8 mouse cellular contexts compared by ENCODE assay signal in the genomic region with DNA sequence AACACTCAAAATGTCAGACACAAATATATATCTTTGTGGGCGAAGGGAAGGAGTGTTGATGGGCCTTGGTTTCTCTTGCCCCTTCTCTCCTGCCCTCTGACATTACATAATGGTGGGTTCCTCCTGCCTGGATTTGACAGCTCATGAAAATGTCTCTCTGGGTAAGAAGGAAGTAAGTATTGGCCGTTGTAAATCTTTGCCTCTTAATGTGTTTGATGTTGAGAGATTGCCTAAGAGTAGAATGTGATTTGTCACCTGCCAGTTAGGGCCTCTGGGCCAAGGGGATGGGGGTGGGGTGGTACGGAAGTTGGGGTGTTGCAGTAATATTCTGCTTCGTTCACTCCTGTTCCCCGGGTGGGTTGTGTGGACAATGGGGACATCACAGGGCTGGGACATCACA. TPM values are rescaled to one million over a fixed set of nuclear protein-coding genes. Genes with fewer than 3 reads are reported as not detected.
DNase-seq lines count a peak whose midpoint lies in the region; ATAC-seq and TF ChIP-seq lines count a peak whose summit lies in the region.

No protein-coding gene starts in this region.

- DNase-seq in gastrocnemius, adult 2 months: no peak
- no peak for DNase-seq in gastrocnemius, postnatal 36 days
- no peak for DNase-seq in liver, embryonic 13.5 days
- DNase-seq in Muller cell, postnatal 12 days (ENCODE audit: inconsistent ontology term): no peak
- no peak for DNase-seq in ovary, adult 18-20 months (ENCODE audit: low spot score)

- no peaks in the 10 kb centered on the region for H3K9me3 ChIP-seq in E14TG2a.4 (ENCODE audit: low read length)
- H3K9me3 ChIP-seq in forebrain, embryonic 16.5 days (ENCODE audit: control insufficient read depth, low read length): no peaks in the 10 kb centered on the region
- no peaks in the 10 kb centered on the region for H3K9me3 ChIP-seq in liver, embryonic 13.5 days (replicated peaks)

- H3K27me3 ChIP-seq in E14TG2a.4 (ENCODE audit: insufficient read depth, low read length) (peaks cover 23% of the 10 kb centered on the region), myocyte (ENCODE audit: control insufficient read depth, insufficient read depth, insufficient read length) (no peaks in the 10 kb centered on the region)
- no peaks in the 10 kb centered on the region for H3K27me3 ChIP-seq in forebrain, embryonic 16.5 days (replicated peaks; ENCODE audit: control insufficient read depth, insufficient read depth, low read length)
- H3K27me3 ChIP-seq in liver, embryonic 13.5 days: peaks cover 16% of the 10 kb centered on the region; the same call in 1 of the 2 replicates

- intact Hi-C loops in gastrocnemius, adult 2 months (cut with DNase I): loop anchor here (5.0 kb wide), 1 partner anchor 47 kb away; no protein-coding TSS in a partner anchor
- intact Hi-C loops in gastrocnemius, postnatal 36 days (cut with DNase I): no loop called here

- peak overlapping the region; percentile 93 for H3K27ac ChIP-seq in gastrocnemius, adult 2 months
- no peak overlapping the region; the same call in 1 of the 2 replicates for H3K27ac ChIP-seq in forebrain, embryonic 16.5 days (ENCODE audit: low read length)
- H3K27ac ChIP-seq in liver, embryonic 13.5 days: no peak overlapping the region

- no peaks in the 10 kb centered on the region for H3K79me2 ChIP-seq in myocyte (ENCODE audit: control insufficient read depth, insufficient read depth)

- WGBS in forebrain, embryonic 16.5 days: 75% methylated on average over 5 of the region's 5 CpGs
- 36% methylated on average over 5 of the region's 5 CpGs for WGBS in liver, embryonic 13.5 days (ENCODE audit: insufficient replicate concordance)

- H3K36me3 ChIP-seq in E14TG2a.4 (ENCODE audit: insufficient read depth, low read length): no peaks in the 10 kb centered on the region
- H3K36me3 ChIP-seq in forebrain, embryonic 16.5 days (ENCODE audit: control insufficient read depth, insufficient read depth): no peaks in the 10 kb centered on the region
- no peaks in the 10 kb centered on the region for H3K36me3 ChIP-seq in liver, embryonic 13.5 days
- no peaks in the 10 kb centered on the region for H3K36me3 ChIP-seq in myocyte (ENCODE audit: control insufficient read depth, insufficient read depth)

- H3K4me1 ChIP-seq in E14TG2a.4 (replicated peaks; ENCODE audit: low read depth, low read length): peaks cover 15% of the 10 kb centered on the region
- peaks cover 15% of the 10 kb centered on the region for H3K4me1 ChIP-seq in forebrain, embryonic 16.5 days (replicated peaks; ENCODE audit: control insufficient read depth, insufficient read depth, low read length)
- H3K4me1 ChIP-seq in liver, embryonic 13.5 days (replicated peaks): peaks cover 28% of the 10 kb centered on the region

- peak overlapping the region; percentile 86 for H3K4me3 ChIP-seq in gastrocnemius, adult 2 months
- H3K4me3 ChIP-seq in E14TG2a.4 (replicated peaks; ENCODE audit: low read length) (peak overlapping the region; percentile 93), myocyte (peak overlapping the region; percentile 32)
- peak overlapping the region; percentile 98 for H3K4me3 ChIP-seq in forebrain, embryonic 16.5 days (replicated peaks; ENCODE audit: low read length)
- peak overlapping the region; percentile 82 for H3K4me3 ChIP-seq in liver, embryonic 13.5 days (replicated peaks)

- peak overlapping the region; percentile 57 for H3ac ChIP-seq in myocyte (ENCODE audit: control insufficient read depth, insufficient read length)

- H3K4me2 ChIP-seq in forebrain, embryonic 16.5 days (ENCODE audit: low read length): peak overlapping the region; percentile 80
- H3K4me2 ChIP-seq in liver, embryonic 13.5 days: peak overlapping the region; percentile 99
- peak overlapping the region; percentile 92 for H3K4me2 ChIP-seq in myocyte (ENCODE audit: low read depth)

- peak overlapping the region; percentile 99 for H3K9ac ChIP-seq in forebrain, embryonic 16.5 days (replicated peaks; ENCODE audit: low read depth, low read length)
- H3K9ac ChIP-seq in liver, embryonic 13.5 days: peak overlapping the region; percentile 82; the same call in 1 of the 2 replicates

- ATAC-seq in forebrain, embryonic 16.5 days: no peak
- no peak for ATAC-seq in liver, embryonic 13.5 days (ENCODE audit: low read depth)

- TF ChIP-seq CTCF in gastrocnemius, adult 2 months (IDR thresholded peaks at IDR 0.05): no peak
- no peak for TF ChIP-seq CTCF in E14TG2a.4 (conservative IDR thresholded peaks at IDR 0.05; ENCODE audit: low read length)

- TF ChIP-seq POLR2A in myocyte (IDR thresholded peaks at IDR 0.05; ENCODE audit: insufficient read length, low read depth): no peak

TF ChIP-seq in myocyte, 11 proteins besides CTCF, POLR2A, EP300 and RAD21:
- TF ChIP-seq MYOG (IDR thresholded peaks at IDR 0.05; ENCODE audit: control insufficient read depth in 1 of 3, insufficient read depth in 1 of 3, insufficient read length in 2 of 3, low read depth in 2 of 3) (no peak), REST (IDR thresholded peaks at IDR 0.05; ENCODE audit: insufficient read depth, insufficient read length) (no peak), E2F4 (IDR thresholded peaks at IDR 0.05; ENCODE audit: insufficient read depth) (no peak), MAX (IDR thresholded peaks at IDR 0.05; ENCODE audit: low read depth) (no peak), SRF (IDR thresholded peaks at IDR 0.05; ENCODE audit: control insufficient read depth, insufficient read length, low read depth) (no peak), TCF3 (IDR thresholded peaks at IDR 0.05; ENCODE audit: insufficient read length, low read depth) (no peak)

RNA-seq across cellular contexts. Expression of a gene that starts 1.0 kb away (rescaled TPM):
- 10 to 100 TPM; 18.0 to 19.5 TPM for total RNA-seq in gastrocnemius, adult 2 months (2021)
- 10 to 100 TPM; 16.3 to 21.5 TPM for total RNA-seq in gastrocnemius, postnatal 36 days (2021)
- polyA plus RNA-seq in forebrain, embryonic 16.5 days (2015; fragmentation: Nextera tagmentation; extraction: Ambion mirVana): 57.5 and 65.2 TPM in 2 replicates
- polyA plus RNA-seq in liver, embryonic 13.5 days (2015; fragmentation: Nextera tagmentation; extraction: Ambion mirVana): 3.0 and 3.1 TPM in 2 replicates
- 4.9 TPM for polyA plus RNA-seq in myocyte (2012; fragmentation: generic; extraction: Trizol)

Comparison
In these comparisons a context has a peak if more than half of its experiments do, and no peak if none do; other contexts are left out.
1. H3K4me3 ChIP-seq: peak in every context shown above with its lines; median percentile 98 in forebrain, embryonic 16.5 days; 93 in E14TG2a.4; 86 in gastrocnemius, adult 2 months; 82 in liver, embryonic 13.5 days; 32 in myocyte.